Mouse (Mus musculus) retina, adult 2 months (tissue): ENCODE results near the gene Foxa2.

Experiments used
- DNase-seq: peaks from one replicate; pipeline ENCODE4 v3.0.0-alpha.2; 2012; ENCODE audit warnings: low read depth, low spot score

The Foxa2 gene

GRCm38 (mm10) chr2:148046799-148047165 is at the start of gene Foxa2:
Gene Foxa2, minus strand, starts transcription at chr2:148046969.
- DNase-seq, result no peak

- no peak for DNase-seq
Measured at GRCm38 (mm10) chr2:148092089-148092488, 45.3 kb upstream of the Foxa2 start.

- no peak for DNase-seq
Measured at GRCm38 (mm10) chr2:148091657-148092056, 44.9 kb upstream of the Foxa2 start.

- DNase-seq, result no peak
Measured at GRCm38 (mm10) chr2:148090071-148090470, 43.3 kb upstream of the Foxa2 start.

- no peak for DNase-seq
Measured at GRCm38 (mm10) chr2:148085529-148085928, 38.8 kb upstream of the Foxa2 start.

GRCm38 (mm10) chr2:148085126-148085525 is 38.4 kb upstream of the Foxa2 start:
- no peak for DNase-seq

- DNase-seq, result peak; percentile 16
Measured at GRCm38 (mm10) chr2:148082283-148082682, 35.5 kb upstream of the Foxa2 start.

GRCm38 (mm10) chr2:148060705-148061104 is 13.9 kb upstream of the Foxa2 start:
- DNase-seq, result no peak

- DNase-seq, result no peak
Measured at GRCm38 (mm10) chr2:148053411-148053810, 6.6 kb upstream of the Foxa2 start.

GRCm38 (mm10) chr2:148048484-148049129 is 1.8 kb upstream of the Foxa2 start:
- no peak for DNase-seq

GRCm38 (mm10) chr2:148047611-148048010 is 842 bp upstream of the Foxa2 start:
- DNase-seq, result no peak

GRCm38 (mm10) chr2:148045937-148046798 is 601 bp downstream of the Foxa2 start:
- DNase-seq, result no peak

- no peak for DNase-seq
Measured at GRCm38 (mm10) chr2:148045543-148045936, 1.2 kb downstream of the Foxa2 start.

- DNase-seq, result no peak
Measured at GRCm38 (mm10) chr2:148044877-148045539, 1.8 kb downstream of the Foxa2 start.

- no peak for DNase-seq
Measured at GRCm38 (mm10) chr2:148043976-148044876, 2.5 kb downstream of the Foxa2 start.

GRCm38 (mm10) chr2:148043271-148043975 is 3.3 kb downstream of the Foxa2 start:
- no peak for DNase-seq

GRCm38 (mm10) chr2:148042126-148042640 is 4.6 kb downstream of the Foxa2 start:
- no peak for DNase-seq

- no peak for DNase-seq
Measured at GRCm38 (mm10) chr2:148041381-148041780, 5.4 kb downstream of the Foxa2 start.

- no peak for DNase-seq
Measured at GRCm38 (mm10) chr2:148040236-148041121, 6.3 kb downstream of the Foxa2 start.
